Mouse (Mus musculus) hindbrain, embryonic 14.5 days (tissue): ENCODE data around the gene Myl6b. TPM values are rescaled to one million over a fixed set of nuclear protein-coding genes. Genes with fewer than 3 reads are reported as not detected.

ENCODE experiments used
- ATAC-seq: fragments of 200-750 bp; cut with Nextera tagmentation; 2 replicates; pipeline ENCODE4 v1.8.0; 2017; ENCODE audit warnings: moderate number of reproducible peaks, mild to moderate bottlenecking, moderate TSS enrichment, moderate library complexity; ENCODE audit not compliant: low FRiP score
- DNase-seq: peaks from one replicate; pipeline ENCODE4 v3.0.0-alpha.2; 2015; ENCODE audit warnings: low spot score
- H3K27ac ChIP-seq: fragments of 300-500 bp; sonication (generic); 2 replicates; pipeline ENCODE4 v1.5.1; 2014; ENCODE audit warnings: mild to moderate bottlenecking, moderate library complexity
- H3K27me3 ChIP-seq: fragments of 300-500 bp; sonication (generic); 2 replicates; pipeline ENCODE4 v1.6.1; 2014; ENCODE audit warnings: mild to moderate bottlenecking, low read length, mixed read lengths; ENCODE audit not compliant: control insufficient read depth, insufficient read depth
- H3K36me3 ChIP-seq: fragments of 300-500 bp; sonication (generic); replicated peaks from 2 replicates; pipeline ENCODE4 v1.6.1; 2014; ENCODE audit not compliant: control insufficient read depth, insufficient read depth
- H3K4me1 ChIP-seq: fragments of 300-500 bp; sonication (generic); replicated peaks from 2 replicates; pipeline ENCODE4 v1.6.1; 2014; ENCODE audit warnings: antibody characterized with exemption, low read length, mixed read lengths; ENCODE audit not compliant: control insufficient read depth, insufficient read depth
- H3K4me2 ChIP-seq: fragments of 300-500 bp; sonication (generic); replicated peaks from 2 replicates; pipeline ENCODE4 v1.6.1; 2014; ENCODE audit warnings: mild to moderate bottlenecking, moderate library complexity
- H3K4me3 ChIP-seq: fragments of 300-500 bp; sonication (generic); replicated peaks from 2 replicates; pipeline ENCODE4 v1.5.1; 2014; ENCODE audit warnings: mild to moderate bottlenecking, low read length
- H3K9ac ChIP-seq: fragments of 300-500 bp; sonication (generic); 2 replicates; pipeline ENCODE4 v1.6.1; 2014
- H3K9me3 ChIP-seq: fragments of 300-500 bp; sonication (generic); 2 replicates; pipeline ENCODE4 v1.6.1; 2016; ENCODE audit warnings: low read length; ENCODE audit not compliant: control insufficient read depth
- WGBS: fragments of 180-500 bp; shearing (Covaris S2); extraction: QIAGEN DNeasy Blood & Tissue Kit; methylation state at CpG from one replicate; pipeline ENCODE4 v1.1.7; 2014; 5-methylcytosine and 5-hydroxymethylcytosine counted together
- microRNA-seq: library from miRNA; unstranded; fragments of <30 nt; microRNA quantifications from one replicate; pipeline ENCODE4, GENCODE M21; 2016
- polyA plus RNA-seq: library from polyadenylated mRNA; unstranded; fragments of >200 nt; fragmentation: Nextera tagmentation; extraction: Ambion mirVana; gene quantifications from 2 replicates; pipeline ENCODE4 v1.2.1, GENCODE M21; 2014

Gene Myl6b
- polyA plus RNA-seq, 1 experiment from 2014 or later, result 6.1 TPM

- Histone ChIP-seq H3K4me2 (no peak overlapping the region), H3K27ac (no peak overlapping the region), H3K36me3 (peaks cover 21% of the 10 kb centered on the region), H3K4me1 (no peaks in the 10 kb centered on the region), H3K9me3 (no peaks in the 10 kb centered on the region), H3K4me3 (no peak overlapping the region), H3K9ac (no peak overlapping the region), H3K27me3 (no peaks in the 10 kb centered on the region)
- 91% methylated on average over 4 of the region's 4 CpGs for WGBS
- no peak for DNase-seq
- no peak for ATAC-seq
Measured at GRCm38 (mm10) chr10:128445407-128445806, 53.1 kb downstream of the Myl6b start.

DNA sequence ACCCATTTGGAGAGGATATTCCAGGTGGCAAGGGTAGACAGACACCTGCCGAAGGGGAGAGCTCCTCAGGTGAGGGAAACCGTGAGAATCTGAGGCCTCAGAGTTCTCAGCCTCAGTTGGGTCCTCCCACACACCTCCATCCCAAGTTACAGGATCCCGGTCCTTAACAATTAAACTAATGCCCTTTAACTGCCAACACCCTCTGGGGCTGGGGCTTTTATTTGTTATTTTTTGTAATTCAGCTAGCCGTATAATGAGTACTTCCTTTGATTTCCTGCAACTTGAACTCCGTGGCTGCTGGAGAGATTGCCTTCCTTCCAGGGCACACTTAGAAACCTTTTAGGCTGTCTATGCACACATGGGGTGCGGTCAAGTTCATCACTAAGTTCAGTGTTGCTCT lies 54.1 kb downstream of the Myl6b start:
- H3K4me2 ChIP-seq, result no peak overlapping the region
- peaks cover 32% of the 10 kb centered on the region for H3K36me3 ChIP-seq
- H3K4me3 ChIP-seq, result no peak overlapping the region
- H3K27me3 ChIP-seq, result no peaks in the 10 kb centered on the region
- ATAC-seq (no peak), DNase-seq (no peak)
- no peaks in the 10 kb centered on the region for H3K9me3 ChIP-seq
- no peaks in the 10 kb centered on the region for H3K4me1 ChIP-seq
- no peak overlapping the region for H3K27ac ChIP-seq
- H3K9ac ChIP-seq, result no peak overlapping the region
- WGBS, result 79% methylated on average over 6 of the region's 6 CpGs

Small RNA genes lying within 50 kb of the gene (microRNA-seq; reads per million reads assigned to microRNA genes)
- gene Mir6916 (not detected), gene Mir8105 (0.48 reads per million)

Other genes starting within 250 kb of the Myl6b start
- 0.19 TPM in 1 of 2 replicates, not detected in the other for gene Apon, start 244.6 kb downstream of the Myl6b start, polyA plus RNA-seq
- gene Apof, start 230.0 kb downstream of the Myl6b start, polyA plus RNA-seq, result not detected in 2 replicates
- 20.4 and 20.5 TPM in 2 replicates for gene Stat2, start 228.1 kb downstream of the Myl6b start, polyA plus RNA-seq
- 0.25 and 0.28 TPM in 2 replicates for gene Il23a, start 199.9 kb downstream of the Myl6b start, polyA plus RNA-seq
- gene Pan2, start 195.3 kb downstream of the Myl6b start, polyA plus RNA-seq, result 17.7 and 19.2 TPM in 2 replicates
- gene Cnpy2, start 176.2 kb downstream of the Myl6b start, polyA plus RNA-seq, result 187 and 215 TPM in 2 replicates
- gene Cs, start 161.0 kb downstream of the Myl6b start, polyA plus RNA-seq, result 271 and 304 TPM in 2 replicates
- gene Coq10a, start 129.7 kb downstream of the Myl6b start, polyA plus RNA-seq, result 50.8 and 54.2 TPM in 2 replicates
- gene Ankrd52, start 121.6 kb downstream of the Myl6b start, polyA plus RNA-seq, result 13.0 and 15.4 TPM in 2 replicates
- 0.22 TPM in 1 of 2 replicates, not detected in the other for gene Slc39a5, start 97.5 kb downstream of the Myl6b start, polyA plus RNA-seq
- 134 and 140 TPM in 2 replicates for gene Nabp2, start 87.2 kb downstream of the Myl6b start, polyA plus RNA-seq
- gene Rnf41, start 87.0 kb downstream of the Myl6b start, polyA plus RNA-seq, result 70.9 and 83.7 TPM in 2 replicates
- gene Smarcc2, start 39.4 kb downstream of the Myl6b start, polyA plus RNA-seq, result 184 and 191 TPM in 2 replicates
- 825 and 884 TPM in 2 replicates for gene Myl6, start 4.5 kb downstream of the Myl6b start, polyA plus RNA-seq
- gene Esyt1, start 27.2 kb upstream of the Myl6b start, polyA plus RNA-seq, result 13.7 and 14.5 TPM in 2 replicates
- 14.5 and 16.3 TPM in 2 replicates for gene Zc3h10, start 49.1 kb upstream of the Myl6b start, polyA plus RNA-seq
- 2,254 and 2,846 TPM in 2 replicates for gene Rpl41, start 50.6 kb upstream of the Myl6b start, polyA plus RNA-seq
- gene Pa2g4, start 67.3 kb upstream of the Myl6b start, polyA plus RNA-seq, result 129 and 149 TPM in 2 replicates
- 1.5 and 1.8 TPM in 2 replicates for gene Erbb3, start 91.0 kb upstream of the Myl6b start, polyA plus RNA-seq
- 450 and 573 TPM in 2 replicates for gene Rps26, start 128.1 kb upstream of the Myl6b start, polyA plus RNA-seq
- gene Ikzf4, start 147.3 kb upstream of the Myl6b start, polyA plus RNA-seq, result 17.2 and 18.1 TPM in 2 replicates
- 11.5 and 12.7 TPM in 2 replicates for gene Suox, start 175.4 kb upstream of the Myl6b start, polyA plus RNA-seq
- gene Rab5b, start 197.6 kb upstream of the Myl6b start, polyA plus RNA-seq, result 95.6 and 109 TPM in 2 replicates
- 0.79 and 0.85 TPM in 2 replicates for gene Pmel, start 205.5 kb upstream of the Myl6b start, polyA plus RNA-seq
- 17.1 and 21.0 TPM in 2 replicates for gene Cdk2, start 206.3 kb upstream of the Myl6b start, polyA plus RNA-seq
- 6.9 and 7.7 TPM in 2 replicates for gene Dgka, start 246.2 kb upstream of the Myl6b start, polyA plus RNA-seq
- gene Pym1, start 249.2 kb upstream of the Myl6b start, polyA plus RNA-seq, result 38.6 and 42.0 TPM in 2 replicates